8 mouse cellular contexts compared by ENCODE assay signal in genomic region chr1:137332108-137332769, GRCm38 (mm10).
DNase-seq lines count a peak whose midpoint lies in the region; ATAC-seq and TF ChIP-seq lines count a peak whose summit lies in the region.

No protein-coding gene starts in this region.

- peak; percentile 87 for ATAC-seq in kidney, embryonic 14.5 days (ENCODE audit: low FRiP score, low TSS enrichment)
- peak; percentile 86 for ATAC-seq in hindbrain, embryonic 15.5 days (ENCODE audit: low FRiP score, low read depth)
- peak; percentile 88 for ATAC-seq in limb, embryonic 15.5 days (ENCODE audit: insufficient number of reproducible peaks, low FRiP score, low TSS enrichment, low read depth)
- no peak for ATAC-seq in stomach, postnatal 0 days (ENCODE audit: low FRiP score, low TSS enrichment)

- peak overlapping the region; percentile 59; the same call in 1 of the 2 replicates for H3K27ac ChIP-seq in kidney, embryonic 14.5 days (ENCODE audit: low read depth, low read length)
- H3K27ac ChIP-seq in hindbrain, embryonic 15.5 days (replicated peaks): peak overlapping the region; percentile 17
- peak overlapping the region; percentile 55; the same call in 1 of the 2 replicates for H3K27ac ChIP-seq in limb, embryonic 15.5 days
- no peak overlapping the region for H3K27ac ChIP-seq in stomach, postnatal 0 days (replicated peaks)

- no peaks in the 10 kb centered on the region for H3K9me3 ChIP-seq in kidney, embryonic 14.5 days (ENCODE audit: control insufficient read depth, low read length)
- no peaks in the 10 kb centered on the region for H3K9me3 ChIP-seq in hindbrain, embryonic 15.5 days
- H3K9me3 ChIP-seq in limb, embryonic 15.5 days: no peaks in the 10 kb centered on the region
- H3K9me3 ChIP-seq in stomach, postnatal 0 days (ENCODE audit: control insufficient read depth, low read length): no peaks in the 10 kb centered on the region

- H3K4me1 ChIP-seq in kidney, embryonic 14.5 days (ENCODE audit: control insufficient read depth, insufficient read depth, low read length): 0 out of 2 replicates have a peak, but pooled peaks cover 4% of the 10 kb centered on the region
- H3K4me1 ChIP-seq in hindbrain, embryonic 15.5 days (replicated peaks): peaks cover 4% of the 10 kb centered on the region; the same call in 1 of the 2 replicates
- H3K4me1 ChIP-seq in limb, embryonic 15.5 days: peaks cover 3% of the 10 kb centered on the region; the same call in 1 of the 2 replicates
- no peaks in the 10 kb centered on the region for H3K4me1 ChIP-seq in stomach, postnatal 0 days (replicated peaks; ENCODE audit: control insufficient read depth, insufficient read depth)

- H3K4me3 ChIP-seq in kidney, embryonic 14.5 days (ENCODE audit: low read length): no peak overlapping the region
- H3K4me3 ChIP-seq in hindbrain, embryonic 15.5 days: no peak overlapping the region
- no peak overlapping the region for H3K4me3 ChIP-seq in limb, embryonic 15.5 days
- H3K4me3 ChIP-seq in stomach, postnatal 0 days (ENCODE audit: low read depth, low read length): no peak overlapping the region

- DNase-seq in kidney, adult 11 months: no peak
- peak; percentile 20 to 46 for DNase-seq in cerebellum, postnatal 36 days
- DNase-seq in stomach, postnatal 0 days (ENCODE audit: low spot score): no peak
- no peak for DNase-seq in gastrocnemius, adult 18-20 months (ENCODE audit: low spot score)
- no peak for DNase-seq in adrenal gland, postnatal 14 days

- no peaks in the 10 kb centered on the region for H3K36me3 ChIP-seq in kidney, embryonic 14.5 days (ENCODE audit: control insufficient read depth, insufficient read depth, low read length)
- no peaks in the 10 kb centered on the region for H3K36me3 ChIP-seq in hindbrain, embryonic 15.5 days
- no peaks in the 10 kb centered on the region for H3K36me3 ChIP-seq in limb, embryonic 15.5 days
- H3K36me3 ChIP-seq in stomach, postnatal 0 days (ENCODE audit: control insufficient read depth, insufficient read depth, low read length): no peaks in the 10 kb centered on the region

- H3K4me2 ChIP-seq in kidney, embryonic 14.5 days (replicated peaks; ENCODE audit: low read depth, low read length): no peak overlapping the region
- no peak overlapping the region; the same call in 1 of the 2 replicates for H3K4me2 ChIP-seq in hindbrain, embryonic 15.5 days
- no peak overlapping the region for H3K4me2 ChIP-seq in limb, embryonic 15.5 days
- no peak overlapping the region for H3K4me2 ChIP-seq in stomach, postnatal 0 days (replicated peaks; ENCODE audit: low read depth)

- no peak for TF ChIP-seq EP300 in stomach, postnatal 0 days (optimal IDR thresholded peaks at IDR 0.05)

- no peak overlapping the region for H3K9ac ChIP-seq in kidney, embryonic 14.5 days (ENCODE audit: low read depth, low read length)
- H3K9ac ChIP-seq in hindbrain, embryonic 15.5 days: no peak overlapping the region
- H3K9ac ChIP-seq in limb, embryonic 15.5 days: no peak overlapping the region
- H3K9ac ChIP-seq in stomach, postnatal 0 days (ENCODE audit: low read length): no peak overlapping the region

- 33% methylated on average over 8 of the region's 8 CpGs for WGBS in kidney, embryonic 14.5 days
- WGBS in hindbrain, embryonic 15.5 days: 41% methylated on average over 8 of the region's 8 CpGs
- 16% methylated on average over 8 of the region's 8 CpGs for WGBS in limb, embryonic 15.5 days
- 36% methylated on average over 8 of the region's 8 CpGs for WGBS in stomach, postnatal 0 days

- H3K27me3 ChIP-seq in kidney, embryonic 14.5 days (ENCODE audit: control insufficient read depth, insufficient read depth, low read length): no peaks in the 10 kb centered on the region
- no peaks in the 10 kb centered on the region for H3K27me3 ChIP-seq in hindbrain, embryonic 15.5 days
- no peaks in the 10 kb centered on the region for H3K27me3 ChIP-seq in limb, embryonic 15.5 days
- H3K27me3 ChIP-seq in stomach, postnatal 0 days (ENCODE audit: control insufficient read depth, insufficient read depth, low read length): no peaks in the 10 kb centered on the region

- peak; percentile 67 for TF ChIP-seq CTCF in stomach, postnatal 0 days (IDR thresholded peaks at IDR 0.05; ENCODE audit: low read depth)

Comparison
In these comparisons a context has a peak if more than half of its experiments do, and no peak if none do; other contexts are left out.
1. DNase-seq: peak in cerebellum, postnatal 36 days (2 of 2); none in kidney, adult 11 months (single experiment), stomach, postnatal 0 days (single experiment), gastrocnemius, adult 18-20 months (single experiment) and adrenal gland, postnatal 14 days (single experiment).